Mouse (Mus musculus): ENCODE data around the gene Olfr554. TPM values are rescaled to one million over a fixed set of nuclear protein-coding genes. Genes with fewer than 3 reads are reported as not detected.
A peak's percentile ranks its signal among the peaks of the same experiment; 100 is the strongest.

The Olfr554 gene
- polyA plus RNA-seq, 1 experiment: 0.26 TPM

DNA sequence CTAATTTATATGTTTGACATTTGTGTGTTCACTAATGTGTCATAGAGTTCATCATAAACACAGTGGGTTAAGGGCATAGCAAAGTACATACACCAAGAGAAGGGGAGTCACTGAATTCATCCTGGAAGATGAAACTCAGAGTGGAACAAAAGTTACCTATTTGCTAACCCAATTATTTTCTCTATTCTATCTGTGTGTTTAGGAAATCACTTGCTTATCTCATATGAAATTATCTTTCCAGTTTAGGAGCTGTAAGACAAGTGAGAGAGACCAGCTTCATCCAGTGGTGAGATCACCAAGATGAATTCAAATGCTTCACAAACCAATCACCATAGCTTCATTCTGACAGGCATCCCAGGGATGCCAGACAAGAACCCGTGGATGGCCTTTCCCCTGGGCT, 20.3 kb downstream of the Olfr554 start, which contains the start of gene Olfr555:
TSS of gene Olfr555 (plus strand) at position 301 of the 400 bp plus-strand sequence.
- Histone ChIP-seq H3K36me3 (ENCODE audit: control insufficient read depth, insufficient read depth, low read length) (no peaks in the 10 kb centered on the region), H3K4me1 (ENCODE audit: control insufficient read depth, insufficient read depth, low read length) (no peaks in the 10 kb centered on the region), H3K4me3 (ENCODE audit: control insufficient read depth, low read depth, low read length) (no peak within 1 kb of the TSS), H3K27me3 (ENCODE audit: control insufficient read depth, insufficient read depth, low read length) (no peaks in the 10 kb centered on the region), H3K27ac (ENCODE audit: control insufficient read depth, insufficient read depth, low read depth, low read length) (no peak within 1 kb of the TSS)
- no peak for TF ChIP-seq CTCF (IDR thresholded peaks at IDR 0.05; ENCODE audit: control insufficient read depth, insufficient read depth, insufficient replicate concordance, low read depth, low read length)
- TF ChIP-seq POLR2A (IDR thresholded peaks at IDR 0.05; ENCODE audit: control insufficient read depth, low read depth, low read length): no peak

DNA sequence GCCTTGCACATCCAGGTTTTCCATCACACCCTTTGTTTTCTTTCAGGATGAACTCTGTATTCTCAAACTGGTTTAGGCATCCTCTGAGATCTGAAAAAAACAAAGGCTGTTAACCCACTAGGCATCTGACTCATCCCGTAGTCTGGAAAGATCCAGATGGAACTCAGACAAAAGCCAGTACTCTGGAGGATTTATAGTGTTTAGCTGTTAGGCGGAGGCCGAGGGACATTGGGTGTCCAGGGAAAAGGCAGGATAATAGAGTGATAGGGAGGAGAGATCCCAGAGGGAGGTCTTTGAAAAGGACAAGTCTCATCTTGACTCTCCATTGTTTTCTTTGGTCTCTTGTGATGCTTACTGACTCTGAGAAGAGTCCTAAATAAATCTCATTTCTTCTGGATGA, 26.4 kb downstream of the Olfr554 start, which contains the start of gene Olfr556:
TSS of gene Olfr556 (plus strand) at position 301 of the 400 bp plus-strand sequence.
- TF ChIP-seq CTCF (IDR thresholded peaks at IDR 0.05; ENCODE audit: control insufficient read depth, insufficient read depth, insufficient replicate concordance, low read depth, low read length): no peak
- no peak for TF ChIP-seq POLR2A (IDR thresholded peaks at IDR 0.05; ENCODE audit: control insufficient read depth, low read depth, low read length)
- Histone ChIP-seq H3K27me3 (ENCODE audit: control insufficient read depth, insufficient read depth, low read length) (no peaks in the 10 kb centered on the region), H3K27ac (ENCODE audit: control insufficient read depth, insufficient read depth, low read depth, low read length) (no peak within 1 kb of the TSS), H3K4me1 (ENCODE audit: control insufficient read depth, insufficient read depth, low read length) (no peaks in the 10 kb centered on the region), H3K36me3 (ENCODE audit: control insufficient read depth, insufficient read depth, low read length) (no peaks in the 10 kb centered on the region), H3K4me3 (ENCODE audit: control insufficient read depth, low read depth, low read length) (no peak within 1 kb of the TSS)

DNA sequence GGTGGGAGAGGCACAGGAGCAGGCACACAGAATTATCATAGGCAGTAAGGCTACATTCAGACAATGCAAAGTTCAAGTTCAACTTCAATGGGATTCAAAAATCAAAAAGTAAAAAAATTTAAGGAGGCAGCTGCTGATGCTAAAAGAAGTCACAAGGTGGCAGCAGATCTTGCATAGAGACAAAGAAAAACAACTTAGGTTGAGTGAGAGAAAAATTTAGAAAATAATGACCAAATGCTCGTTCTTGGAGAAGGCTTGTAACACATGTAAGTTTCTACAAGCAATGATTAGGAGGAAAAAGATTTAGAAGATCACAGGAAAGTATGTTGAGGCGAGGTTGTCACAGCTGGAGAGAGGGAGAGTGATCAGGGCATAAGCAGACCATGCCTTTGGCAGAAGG, 27.1 kb downstream of the Olfr554 start:
- H3K4me3 ChIP-seq (ENCODE audit: control insufficient read depth, low read depth, low read length): no peak overlapping the region
- no peaks in the 10 kb centered on the region for H3K4me1 ChIP-seq (ENCODE audit: control insufficient read depth, insufficient read depth, low read length)
- H3K36me3 ChIP-seq (ENCODE audit: control insufficient read depth, insufficient read depth, low read length): no peaks in the 10 kb centered on the region
- no peaks in the 10 kb centered on the region for H3K27me3 ChIP-seq (ENCODE audit: control insufficient read depth, insufficient read depth, low read length)
- H3K27ac ChIP-seq (ENCODE audit: control insufficient read depth, insufficient read depth, low read depth, low read length): no peak overlapping the region
- no peak for TF ChIP-seq POLR2A (IDR thresholded peaks at IDR 0.05; ENCODE audit: control insufficient read depth, low read depth, low read length)
- TF ChIP-seq CTCF (IDR thresholded peaks at IDR 0.05; ENCODE audit: control insufficient read depth, insufficient read depth, insufficient replicate concordance, low read depth, low read length): no peak

DNA sequence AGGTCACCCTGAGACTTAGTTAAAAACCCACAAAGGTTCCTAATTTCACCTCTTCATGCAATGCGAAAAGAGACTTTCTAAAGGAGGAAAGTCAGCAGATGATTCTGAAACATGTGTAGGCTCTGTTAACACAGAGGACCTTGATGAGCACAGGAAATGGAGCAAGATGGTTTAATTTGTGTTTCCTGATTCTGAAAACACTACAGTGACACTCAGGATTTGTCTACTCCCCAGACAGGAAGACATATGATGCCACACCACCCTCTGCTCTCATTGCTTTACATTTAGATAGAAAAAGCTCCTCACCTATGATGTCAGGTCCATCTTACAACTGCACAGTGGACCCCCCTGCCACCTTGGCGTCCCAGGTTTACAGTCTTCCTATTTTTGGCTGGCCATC, 38.0 kb downstream of the Olfr554 start:
- TF ChIP-seq POLR2A (IDR thresholded peaks at IDR 0.05; ENCODE audit: control insufficient read depth, low read depth, low read length) (no peak), CTCF (IDR thresholded peaks at IDR 0.05; ENCODE audit: control insufficient read depth, insufficient read depth, insufficient replicate concordance, low read depth, low read length) (no peak)
- H3K4me1 ChIP-seq (ENCODE audit: control insufficient read depth, insufficient read depth, low read length): no peaks in the 10 kb centered on the region
- H3K36me3 ChIP-seq (ENCODE audit: control insufficient read depth, insufficient read depth, low read length): no peaks in the 10 kb centered on the region
- no peaks in the 10 kb centered on the region for H3K27me3 ChIP-seq (ENCODE audit: control insufficient read depth, insufficient read depth, low read length)
- no peak overlapping the region for H3K27ac ChIP-seq (ENCODE audit: control insufficient read depth, insufficient read depth, low read depth, low read length)
- no peak overlapping the region for H3K4me3 ChIP-seq (ENCODE audit: control insufficient read depth, low read depth, low read length)

DNA sequence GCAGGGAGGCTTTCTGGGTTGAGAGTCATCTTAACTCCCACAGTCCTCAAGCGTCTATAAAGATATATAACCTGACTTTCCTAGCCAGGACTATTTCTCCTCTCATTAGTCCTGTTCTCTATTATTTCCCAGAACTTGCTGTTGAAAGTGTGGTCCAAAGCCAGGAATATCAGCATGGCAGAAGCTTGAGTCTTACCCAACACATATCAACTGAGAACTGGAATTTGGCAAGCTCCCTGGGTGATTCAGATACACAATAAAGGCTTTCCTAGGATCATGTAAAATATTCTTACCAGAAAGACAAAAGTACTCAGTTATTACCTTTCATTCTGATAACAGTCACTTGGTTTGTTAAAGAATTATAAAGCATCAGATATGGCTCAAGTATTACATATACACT, 43.7 kb downstream of the Olfr554 start:
- no peaks in the 10 kb centered on the region for H3K27me3 ChIP-seq (ENCODE audit: control insufficient read depth, insufficient read depth, low read length)
- H3K27ac ChIP-seq (ENCODE audit: control insufficient read depth, insufficient read depth, low read depth, low read length): no peak overlapping the region
- H3K36me3 ChIP-seq (ENCODE audit: control insufficient read depth, insufficient read depth, low read length): no peaks in the 10 kb centered on the region
- TF ChIP-seq POLR2A (IDR thresholded peaks at IDR 0.05; ENCODE audit: control insufficient read depth, low read depth, low read length) (no peak), CTCF (IDR thresholded peaks at IDR 0.05; ENCODE audit: control insufficient read depth, insufficient read depth, insufficient replicate concordance, low read depth, low read length) (no peak)
- H3K4me3 ChIP-seq (ENCODE audit: control insufficient read depth, low read depth, low read length): no peak overlapping the region
- peaks cover 2% of the 10 kb centered on the region for H3K4me1 ChIP-seq (ENCODE audit: control insufficient read depth, insufficient read depth, low read length)

DNA sequence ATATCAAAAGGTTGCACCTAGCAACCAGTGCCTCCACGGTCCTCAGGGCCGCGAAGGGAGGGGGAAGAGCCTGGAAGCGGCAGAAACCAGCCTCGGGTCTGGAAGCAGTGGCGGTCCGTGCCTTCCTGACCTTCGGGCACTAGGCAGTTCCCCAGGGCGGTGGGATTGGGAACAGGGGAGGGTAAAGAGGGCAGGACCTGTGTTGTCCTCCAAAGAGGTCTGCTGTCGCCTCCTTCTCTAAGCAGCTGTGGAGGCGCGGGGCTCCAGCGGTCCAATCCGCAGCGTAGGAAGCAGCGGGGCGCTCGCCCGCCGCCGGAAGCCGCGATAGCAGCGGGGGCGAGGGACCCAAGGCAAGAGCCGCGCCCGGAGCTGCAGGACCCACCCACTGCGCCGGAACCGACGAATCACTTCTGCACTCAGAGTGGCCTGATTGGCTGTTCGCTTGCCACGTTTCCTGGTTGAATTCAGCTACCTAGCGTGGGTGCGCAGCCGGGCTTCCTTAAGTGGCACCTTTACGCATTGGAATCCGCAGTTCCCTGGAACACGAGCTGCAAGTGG, 48.8 kb downstream of the Olfr554 start, which contains the start of gene Trim68:
TSS of gene Trim68 (minus strand) at position 384 of the 558 bp plus-strand sequence.
- Histone ChIP-seq H3K27ac (ENCODE audit: control insufficient read depth, insufficient read depth, low read depth, low read length) (peak within 1 kb of the TSS; percentile 85), H3K4me3 (ENCODE audit: control insufficient read depth, low read depth, low read length) (peak within 1 kb of the TSS; percentile 95), H3K4me1 (ENCODE audit: control insufficient read depth, insufficient read depth, low read length) (peaks cover 6% of the 10 kb centered on the region), H3K36me3 (ENCODE audit: control insufficient read depth, insufficient read depth, low read length) (no peaks in the 10 kb centered on the region), H3K27me3 (ENCODE audit: control insufficient read depth, insufficient read depth, low read length) (no peaks in the 10 kb centered on the region)
- TF ChIP-seq CTCF (IDR thresholded peaks at IDR 0.05; ENCODE audit: control insufficient read depth, insufficient read depth, insufficient replicate concordance, low read depth, low read length) (no peak), POLR2A (IDR thresholded peaks at IDR 0.05; ENCODE audit: control insufficient read depth, low read depth, low read length) (peak; percentile 53; the same call in 1 of the 2 replicates)

Other genes starting within 250 kb of the Olfr554 start
- 18.8 and 27.6 TPM in 2 replicates for gene Rrm1, start 196.7 kb upstream of the Olfr554 start, polyA plus RNA-seq (2012; rRNA removed)
- gene Olfr543, start 156.8 kb upstream of the Olfr554 start, polyA plus RNA-seq (2012; rRNA removed): 0.12 TPM in 1 of 2 replicates, not detected in the other
- gene Olfr544, start 150.1 kb upstream of the Olfr554 start, polyA plus RNA-seq (2012; rRNA removed): not detected in 2 replicates
- not detected in 2 replicates for gene Olfr545, start 138.9 kb upstream of the Olfr554 start, polyA plus RNA-seq (2012; rRNA removed)
- gene Olfr547, start 103.7 kb upstream of the Olfr554 start, polyA plus RNA-seq (2012; rRNA removed): not detected in 2 replicates
- gene Olfr548-ps1, start 97.5 kb upstream of the Olfr554 start, polyA plus RNA-seq (2012; rRNA removed): not detected in 2 replicates
- gene Olfr549, start 88.6 kb upstream of the Olfr554 start, polyA plus RNA-seq (2012; rRNA removed): not detected in 2 replicates
- gene Trim21, start 72.9 kb upstream of the Olfr554 start, polyA plus RNA-seq (2012; rRNA removed): 0.54 and 0.59 TPM in 2 replicates
- not detected in 2 replicates for gene Olfr550, start 67.0 kb upstream of the Olfr554 start, polyA plus RNA-seq (2012; rRNA removed)
- gene Olfr551, start 46.5 kb upstream of the Olfr554 start, polyA plus RNA-seq (2012; rRNA removed): not detected in 2 replicates
- not detected in 2 replicates for gene Olfr552, start 40.7 kb upstream of the Olfr554 start, polyA plus RNA-seq (2012; rRNA removed)
- not detected in 2 replicates for gene Olfr553, start 20.2 kb upstream of the Olfr554 start, polyA plus RNA-seq (2012; rRNA removed)
- gene Olfr555, start 20.4 kb downstream of the Olfr554 start, polyA plus RNA-seq (2012; rRNA removed): not detected in 2 replicates
- not detected in 2 replicates for gene Olfr556, start 26.5 kb downstream of the Olfr554 start, polyA plus RNA-seq (2012; rRNA removed)
- 6.0 and 8.3 TPM in 2 replicates for gene Trim68, start 48.9 kb downstream of the Olfr554 start, polyA plus RNA-seq (2012; rRNA removed)
- gene Olfr557, start 57.5 kb downstream of the Olfr554 start, polyA plus RNA-seq (2012; rRNA removed): 0.10 TPM in 1 of 2 replicates, not detected in the other
- gene Olfr558, start 63.8 kb downstream of the Olfr554 start, polyA plus RNA-seq (2012; rRNA removed): 0.19 and 0.25 TPM in 2 replicates
- 0.25 and 0.47 TPM in 2 replicates for gene Olfr33, start 80.6 kb downstream of the Olfr554 start, polyA plus RNA-seq (2012; rRNA removed)
- gene Olfr559, start 89.1 kb downstream of the Olfr554 start, polyA plus RNA-seq (2012; rRNA removed): not detected in 2 replicates
- gene Olfr560, start 120.9 kb downstream of the Olfr554 start, polyA plus RNA-seq (2012; rRNA removed): not detected in 2 replicates
- gene Olfr78, start 121.0 kb downstream of the Olfr554 start, polyA plus RNA-seq (2012; rRNA removed): 1.1 and 1.3 TPM in 2 replicates
- gene Olfr561, start 132.8 kb downstream of the Olfr554 start, polyA plus RNA-seq (2012; rRNA removed): not detected in 2 replicates
- not detected in 2 replicates for gene Olfr564, start 165.0 kb downstream of the Olfr554 start, polyA plus RNA-seq (2012; rRNA removed)
- gene Olfr566, start 220.3 kb downstream of the Olfr554 start, polyA plus RNA-seq (2012; rRNA removed): not detected in 2 replicates
- gene Olfr568, start 238.7 kb downstream of the Olfr554 start, polyA plus RNA-seq (2012; rRNA removed): 0.26 and 0.59 TPM in 2 replicates